Mouse (Mus musculus) megakaryocyte, adult 5-6 weeks (primary cell): ENCODE results near the gene Olfr1278. TPM values are rescaled to one million over a fixed set of nuclear protein-coding genes. Genes with fewer than 3 reads are reported as not detected.
"Not testable (repeated sequence)": the region's sequence is repeated elsewhere in the genome, so short reads cannot be mapped to it uniquely, and the experiment has no call there.

Source experiments
- ATAC-seq: 2 replicates; pipeline ENCODE4 v1.8.0; 2016; ENCODE audit warnings: mild to moderate bottlenecking, inconsistent platforms; ENCODE audit not compliant: poor library complexity, severe bottlenecking
- total RNA-seq, 2 experiments: library from RNA; stranded (forward) in 1 of 2; stranded (reverse) in 1 of 2; fragments of 153-499, 151-499 nt in 1 of 2; fragments of 221-1000, 200-1000 nt in 1 of 2; gene quantifications; 2 replicates each; pipeline versions ENCODE4 v1.2.3 to v1.2.4; 2015 to 2017

Olfr1278 gene
- not detected in 2 replicates for total RNA-seq (2015)
- not detected in 2 replicates for total RNA-seq (2017)

DNA sequence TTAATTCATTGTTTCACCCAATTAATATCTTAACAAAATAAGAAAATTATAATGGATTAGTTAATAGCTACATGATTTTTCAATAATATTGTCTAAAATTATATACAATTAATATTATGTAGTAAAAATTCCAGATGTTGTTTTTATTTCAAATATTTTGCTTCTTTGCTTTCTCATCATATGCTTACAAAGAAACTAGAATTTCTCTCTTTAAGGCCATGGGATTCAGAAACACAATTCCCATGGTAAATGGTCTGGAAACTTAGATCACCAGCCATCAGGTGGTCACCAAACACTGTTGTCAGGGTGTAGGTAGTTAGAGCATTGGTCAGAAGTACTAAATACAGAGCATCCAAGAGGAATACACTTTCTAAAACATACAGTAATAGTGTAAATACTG is at the start of gene Olfr1278:
Olfr1278 (plus strand) TSS at position 301 of the 400 bp plus-strand sequence.
- ATAC-seq, result no peak

DNA sequence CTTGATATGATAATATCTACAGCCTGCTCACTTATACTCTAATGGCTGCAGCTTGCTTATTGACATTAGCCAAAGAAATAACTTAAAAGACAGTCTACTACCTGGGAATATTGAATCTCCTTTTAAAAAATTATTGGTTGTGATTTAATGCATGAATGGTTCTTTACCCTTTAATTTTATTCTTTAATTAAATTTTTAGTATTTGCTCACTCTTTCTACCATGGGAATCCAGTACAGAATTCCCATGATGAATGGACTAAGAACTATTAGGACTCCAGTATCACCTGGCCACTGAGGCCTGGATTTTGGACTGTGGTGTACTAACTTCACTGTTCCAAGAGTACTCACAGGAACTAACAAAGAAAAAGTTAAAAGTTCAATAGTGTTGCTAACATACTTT is 35.7 kb upstream of the Olfr1278 start, which contains the start of gene Olfr1276:
Olfr1276 (plus strand) TSS at position 301 of the 400 bp plus-strand sequence.
- ATAC-seq, result no peak

DNA sequence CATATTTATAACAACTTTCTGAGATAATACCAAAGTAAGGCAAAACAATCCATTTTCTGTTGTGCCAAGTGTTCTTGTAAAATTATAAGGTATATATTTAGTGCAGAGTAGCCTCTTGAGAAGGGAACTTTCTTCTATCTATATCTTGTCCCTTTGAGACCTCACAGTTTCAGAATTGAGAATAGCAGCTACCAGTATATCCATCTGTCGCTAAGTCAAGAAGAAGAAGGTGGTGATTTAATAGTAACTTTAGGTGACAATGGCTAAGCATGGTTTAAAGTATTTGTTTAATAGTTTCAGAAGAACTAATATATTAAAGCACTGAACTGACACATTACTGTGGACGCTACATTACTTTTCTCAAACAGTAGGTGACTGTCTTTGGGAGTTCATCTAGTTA is 15.9 kb upstream of the Olfr1278 start, which contains the start of gene Olfr1277:
Olfr1277 (minus strand) TSS at position 101 of the 400 bp plus-strand sequence.
- no peak for ATAC-seq

DNA sequence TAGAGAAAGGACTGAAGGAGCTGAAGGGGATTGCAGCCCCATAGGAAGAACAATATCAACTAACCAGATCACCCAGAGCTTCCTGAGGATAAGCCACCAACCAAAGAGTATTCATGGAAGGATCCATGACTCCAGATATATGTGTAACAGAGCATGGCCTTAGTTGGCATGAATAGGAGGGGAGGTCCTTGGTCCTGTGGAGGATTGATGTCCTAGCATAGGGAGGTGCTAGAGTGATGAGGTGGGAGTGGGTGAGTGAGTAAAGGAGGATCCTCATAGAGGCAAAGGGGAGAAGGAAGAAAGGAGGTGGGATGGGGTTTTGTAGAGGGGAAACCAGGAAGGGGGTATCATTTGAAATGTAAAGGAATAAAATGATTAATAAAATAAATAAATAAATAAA is 8.6 kb downstream of the Olfr1278 start:
- no peak for ATAC-seq

DNA sequence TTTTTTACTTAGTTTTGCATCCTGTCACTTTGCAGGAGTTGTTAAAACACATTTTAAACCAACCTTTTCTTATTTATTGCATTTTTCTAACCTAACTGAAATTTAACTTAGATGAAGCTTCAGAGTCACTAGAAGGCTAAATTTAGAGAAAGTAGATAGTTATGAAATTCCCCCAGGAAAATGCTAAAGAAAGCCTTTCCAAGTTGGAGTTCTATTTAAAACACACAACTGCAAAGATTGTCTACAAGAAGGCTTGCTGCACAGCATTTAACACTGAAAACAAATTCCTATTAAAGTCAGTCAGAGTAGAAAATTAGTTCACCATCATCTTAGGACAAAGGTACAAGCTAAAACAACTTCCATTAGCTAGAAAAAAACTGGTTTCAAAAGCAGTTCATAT is 10.4 kb downstream of the Olfr1278 start, which contains the start of gene Olfr1279:
Olfr1279 (plus strand) TSS at position 262 of the 400 bp plus-strand sequence.
- ATAC-seq, result no peak

DNA sequence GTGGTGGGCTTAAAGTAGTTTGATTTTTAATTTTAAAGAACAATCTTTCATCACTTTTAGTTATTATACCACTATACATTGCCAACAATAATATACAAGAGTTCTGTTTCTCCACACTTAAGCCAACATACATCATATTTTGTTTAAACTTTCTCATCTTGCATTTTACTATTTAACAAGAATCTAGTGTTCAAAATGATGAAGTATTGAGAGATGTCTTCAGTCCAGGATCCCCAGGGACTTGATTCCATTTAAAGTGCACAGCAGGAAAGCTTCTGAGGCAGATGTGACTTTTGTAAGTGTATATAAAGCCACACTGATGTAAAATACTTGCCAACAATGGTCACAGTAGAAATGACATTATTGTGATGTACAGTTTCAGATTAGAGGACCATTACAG is 23.8 kb downstream of the Olfr1278 start, which contains the start of gene Olfr1280:
Olfr1280 (plus strand) TSS at position 301 of the 400 bp plus-strand sequence.
- ATAC-seq, result no peak

DNA sequence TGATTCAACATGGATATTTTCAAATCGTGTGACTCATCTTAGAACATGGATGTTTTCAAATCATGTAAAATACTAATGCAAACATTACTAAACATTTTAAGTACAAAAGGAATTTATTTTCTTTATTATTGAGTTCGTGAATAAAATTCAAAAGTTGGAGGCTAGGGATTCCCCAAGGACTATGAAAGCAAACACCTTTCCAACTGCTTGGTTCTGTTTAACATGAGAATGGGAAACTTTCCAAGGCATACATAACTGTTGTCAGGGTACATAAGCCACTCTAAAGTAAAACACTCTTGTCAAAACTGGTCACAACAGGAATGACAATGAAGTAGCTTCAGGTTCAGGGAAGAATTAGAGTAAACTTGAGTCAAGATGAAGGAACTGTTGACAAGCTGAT is 36.3 kb downstream of the Olfr1278 start, which contains the start of gene Olfr1281:
Olfr1281 (plus strand) TSS at position 301 of the 400 bp plus-strand sequence.
- ATAC-seq, result no peak

DNA sequence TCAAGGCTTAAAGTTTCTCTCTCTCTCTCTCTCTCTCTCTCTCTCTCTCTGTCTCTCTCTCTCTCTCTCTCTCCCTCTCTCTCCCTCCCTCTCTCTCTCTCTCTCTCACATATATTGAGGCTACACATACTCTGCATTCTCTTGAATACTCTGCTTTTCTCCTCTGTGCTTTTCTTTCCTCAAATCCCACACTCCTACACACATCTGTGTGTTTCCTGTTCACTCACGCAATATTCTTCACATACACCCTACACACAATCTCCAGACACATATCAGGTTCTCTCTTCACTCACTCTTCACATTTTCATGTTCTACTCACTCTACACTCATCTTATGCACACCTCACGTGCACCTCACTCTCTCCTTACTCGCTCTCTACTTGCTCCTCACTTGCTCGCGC is 43.8 kb downstream of the Olfr1278 start:
- not testable (repeated sequence) for ATAC-seq

DNA sequence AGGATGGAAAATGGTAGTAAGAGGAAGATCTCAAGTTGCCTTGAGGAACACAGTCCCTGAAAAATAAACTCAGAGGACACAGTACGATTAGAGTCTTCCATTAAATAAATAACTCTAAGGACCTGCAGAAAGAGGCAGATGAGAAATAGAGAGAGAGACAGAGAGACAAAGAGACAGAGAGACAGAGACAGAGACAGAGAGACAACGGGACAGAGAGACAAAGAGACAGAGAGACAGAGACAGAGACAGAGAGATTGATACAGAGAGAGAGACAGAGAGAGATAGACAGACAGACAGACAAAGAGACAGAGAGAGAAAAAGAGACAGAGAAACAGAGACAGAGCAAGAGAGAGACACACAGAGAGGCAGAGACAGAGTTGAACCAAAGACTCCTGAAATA is 46.0 kb downstream of the Olfr1278 start, which contains the start of gene Olfr1282:
Olfr1282 (minus strand) TSS at position 101 of the 400 bp plus-strand sequence.
- ATAC-seq, result no peak

Other genes with a start within 250 kb of the Olfr1278 start
- gene Gm13941, start 184.2 kb upstream of the Olfr1278 start, total RNA-seq (2015), result not detected in 2 replicates
- gene Gm13941, start 184.2 kb upstream of the Olfr1278 start, total RNA-seq (2017), result not detected in 2 replicates
- gene Gm15130, start 137.2 kb upstream of the Olfr1278 start, total RNA-seq (2015), result not detected in 2 replicates
- not detected in 2 replicates for gene Gm15130, start 137.2 kb upstream of the Olfr1278 start, total RNA-seq (2017)
- not detected in 2 replicates for gene 4930430A15Rik, start 60.5 kb upstream of the Olfr1278 start, total RNA-seq (2015)
- gene 4930430A15Rik, start 60.5 kb upstream of the Olfr1278 start, total RNA-seq (2017), result not detected in 2 replicates
- not detected in 2 replicates for gene Olfr1275, start 54.9 kb upstream of the Olfr1278 start, total RNA-seq (2015)
- not detected in 2 replicates for gene Olfr1275, start 54.9 kb upstream of the Olfr1278 start, total RNA-seq (2017)
- gene Olfr1276, start 35.6 kb upstream of the Olfr1278 start, total RNA-seq (2015), result not detected in 2 replicates
- gene Olfr1276, start 35.6 kb upstream of the Olfr1278 start, total RNA-seq (2017), result not detected in 2 replicates
- not detected in 2 replicates for gene Olfr1277, start 16.0 kb upstream of the Olfr1278 start, total RNA-seq (2015)
- not detected in 2 replicates for gene Olfr1277, start 16.0 kb upstream of the Olfr1278 start, total RNA-seq (2017)
- not detected in 2 replicates for gene Olfr1279, start 10.5 kb downstream of the Olfr1278 start, total RNA-seq (2015)
- gene Olfr1279, start 10.5 kb downstream of the Olfr1278 start, total RNA-seq (2017), result not detected in 2 replicates
- gene Olfr1280, start 23.9 kb downstream of the Olfr1278 start, total RNA-seq (2015), result not detected in 2 replicates
- not detected in 2 replicates for gene Olfr1280, start 23.9 kb downstream of the Olfr1278 start, total RNA-seq (2017)
- not detected in 2 replicates for gene Olfr1281, start 36.4 kb downstream of the Olfr1278 start, total RNA-seq (2015)
- gene Olfr1281, start 36.4 kb downstream of the Olfr1278 start, total RNA-seq (2017), result not detected in 2 replicates
- not detected in 2 replicates for gene Olfr1282, start 45.9 kb downstream of the Olfr1278 start, total RNA-seq (2015)
- gene Olfr1282, start 45.9 kb downstream of the Olfr1278 start, total RNA-seq (2017), result not detected in 2 replicates
- gene Olfr1283, start 76.7 kb downstream of the Olfr1278 start, total RNA-seq (2015), result not detected in 2 replicates
- gene Olfr1283, start 76.7 kb downstream of the Olfr1278 start, total RNA-seq (2017), result not detected in 2 replicates
- gene Olfr1284, start 85.4 kb downstream of the Olfr1278 start, total RNA-seq (2015), result not detected in 2 replicates
- gene Olfr1284, start 85.4 kb downstream of the Olfr1278 start, total RNA-seq (2017), result not detected in 2 replicates
- not detected in 2 replicates for gene Olfr1286, start 133.0 kb downstream of the Olfr1278 start, total RNA-seq (2015)
- gene Olfr1286, start 133.0 kb downstream of the Olfr1278 start, total RNA-seq (2017), result 0.18 TPM in 1 of 2 replicates, not detected in the other
- not detected in 2 replicates for gene Olfr1287, start 159.0 kb downstream of the Olfr1278 start, total RNA-seq (2015)
- gene Olfr1287, start 159.0 kb downstream of the Olfr1278 start, total RNA-seq (2017), result not detected in 2 replicates
- gene Olfr1288, start 184.0 kb downstream of the Olfr1278 start, total RNA-seq (2015), result not detected in 2 replicates
- gene Olfr1288, start 184.0 kb downstream of the Olfr1278 start, total RNA-seq (2017), result not detected in 2 replicates
- gene Olfr1289, start 190.7 kb downstream of the Olfr1278 start, total RNA-seq (2015), result not detected in 2 replicates
- gene Olfr1289, start 190.7 kb downstream of the Olfr1278 start, total RNA-seq (2017), result not detected in 2 replicates
- gene Olfr1290, start 203.7 kb downstream of the Olfr1278 start, total RNA-seq (2015), result not detected in 2 replicates
- not detected in 2 replicates for gene Olfr1290, start 203.7 kb downstream of the Olfr1278 start, total RNA-seq (2017)
- not detected in 2 replicates for gene Olfr1291-ps1, start 207.0 kb downstream of the Olfr1278 start, total RNA-seq (2015)
- not detected in 2 replicates for gene Olfr1291-ps1, start 207.0 kb downstream of the Olfr1278 start, total RNA-seq (2017)
- not detected in 2 replicates for gene Olfr1293-ps, start 235.1 kb downstream of the Olfr1278 start, total RNA-seq (2015)
- gene Olfr1293-ps, start 235.1 kb downstream of the Olfr1278 start, total RNA-seq (2017), result not detected in 2 replicates